Mouse (Mus musculus) thymus, postnatal 25 days (tissue): ENCODE data around the gene Olfr205.
"Not testable (repeated sequence)": the region's sequence is repeated elsewhere in the genome, so short reads cannot be mapped to it uniquely, and the experiment has no call there.

Source experiments
- DNase-seq: peaks from one replicate; pipeline ENCODE4 v3.0.0; 2022

Gene Olfr205

DNA sequence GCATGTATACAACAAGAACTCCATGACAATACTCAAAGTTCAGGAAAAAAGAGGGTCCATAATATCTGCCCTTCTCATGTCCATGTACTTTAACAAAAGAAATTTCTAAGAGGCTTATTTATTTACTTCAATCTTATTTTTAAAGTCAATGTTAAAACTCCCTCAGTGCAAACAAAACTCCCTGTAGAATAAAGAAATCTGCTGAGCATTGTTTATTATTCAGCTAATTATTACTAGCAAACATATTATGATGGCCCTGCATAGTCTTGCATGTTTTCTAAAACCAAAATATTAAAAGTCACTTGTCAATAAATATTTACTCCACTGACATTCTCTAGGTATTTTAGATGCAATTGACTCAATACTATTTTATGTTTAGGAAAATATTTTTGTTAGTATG lies at the start of gene Olfr205:
TSS of gene Olfr205 (minus strand) at position 101 of the 400 bp plus-strand sequence.
- DNase-seq, result no peak

GRCm38 (mm10) chr16:59363893-59364292 lies 33.0 kb upstream of the Olfr205 start, which contains the start of gene Olfr209:
Olfr209 (minus strand) TSS chr16:59363993.
- DNase-seq, result no peak

GRCm38 (mm10) chr16:59349146-59349545 lies 18.2 kb upstream of the Olfr205 start, which contains the start of gene Olfr206:
Olfr206 (minus strand) TSS chr16:59349246.
- DNase-seq, result no peak

DNA sequence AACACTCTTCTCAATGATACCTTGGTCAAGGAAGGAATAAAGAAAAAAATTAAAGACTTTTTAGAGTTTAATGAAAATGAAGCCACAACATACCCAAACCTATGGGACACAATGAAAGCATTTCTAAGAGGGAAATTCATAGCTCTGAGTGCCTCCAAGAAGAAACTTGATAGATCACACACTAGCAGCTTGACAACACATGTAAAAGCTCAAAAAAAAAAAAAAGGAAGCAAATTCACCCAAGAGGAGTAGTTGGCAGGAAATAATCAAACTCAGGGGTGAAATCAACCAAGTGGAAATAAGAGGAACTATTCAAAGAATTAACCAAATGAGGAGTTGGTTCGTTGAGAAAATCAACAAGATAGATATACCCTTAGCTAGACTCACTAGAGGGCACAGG lies 7.7 kb downstream of the Olfr205 start:
- not testable (repeated sequence) for DNase-seq

DNA sequence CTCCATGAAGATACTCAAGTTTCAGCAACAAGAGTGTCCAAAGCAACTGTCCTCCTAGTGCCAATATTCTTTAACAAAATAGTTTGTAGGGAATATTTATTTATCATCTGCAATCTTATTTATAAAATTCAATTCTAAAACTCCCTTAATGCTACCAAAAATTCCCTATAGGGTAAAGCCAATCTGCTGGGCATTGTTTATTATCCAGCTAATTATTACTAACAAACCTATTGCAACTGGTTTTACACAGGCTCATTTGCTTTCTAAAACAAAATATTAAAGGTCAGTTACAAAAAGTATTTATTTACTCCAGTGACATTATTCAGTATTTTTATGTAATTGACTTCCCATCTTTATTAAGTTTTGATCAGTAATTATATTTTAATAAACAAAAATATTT lies 12.8 kb downstream of the Olfr205 start, which contains the start of gene Olfr204:
TSS of gene Olfr204 (minus strand) at position 101 of the 400 bp plus-strand sequence.
- DNase-seq, result no peak

DNA sequence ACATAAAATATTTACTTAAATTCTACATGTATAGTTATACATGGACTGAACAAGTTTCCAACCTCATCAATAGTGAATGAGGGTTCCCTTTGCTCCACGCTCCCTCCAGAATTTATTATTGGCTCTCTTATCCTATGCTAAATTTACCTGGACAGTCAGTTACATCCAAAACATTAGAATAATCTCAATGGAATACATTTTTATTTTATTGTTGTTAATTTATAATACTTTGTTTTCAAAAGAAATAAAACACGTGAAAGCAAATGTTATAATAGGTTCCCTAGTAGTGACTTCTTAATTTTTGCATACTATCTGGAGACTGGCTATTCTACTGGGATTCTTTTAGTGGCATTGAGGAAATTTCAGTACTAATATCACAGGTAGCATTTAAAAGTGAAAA lies 32.4 kb downstream of the Olfr205 start, which contains the start of gene Olfr203:
TSS of gene Olfr203 (plus strand) at position 301 of the 400 bp plus-strand sequence.
- DNase-seq, result no peak

- not testable (repeated sequence) for DNase-seq
Measured at GRCm38 (mm10) chr16:59287576-59287975, 43.4 kb downstream of the Olfr205 start.

DNA sequence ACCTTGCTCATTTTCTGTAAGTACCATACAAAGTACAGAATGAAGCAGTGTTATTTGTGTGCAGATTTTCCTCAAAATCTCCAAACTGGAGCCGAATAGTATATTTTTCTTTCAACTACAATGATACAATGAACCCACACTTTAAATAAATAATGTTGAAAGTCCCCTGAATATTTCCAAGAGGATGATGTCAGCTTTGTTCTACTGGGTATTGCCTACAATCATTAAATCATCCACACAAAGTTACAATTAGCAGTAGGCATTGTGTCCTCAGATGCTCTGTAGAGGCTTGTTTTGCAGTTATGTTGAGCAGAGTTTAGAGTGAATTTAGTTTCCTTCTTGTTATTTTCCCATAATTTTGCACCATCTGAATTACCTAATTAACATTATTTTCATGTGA lies 44.2 kb downstream of the Olfr205 start, which contains the start of gene Olfr202:
TSS of gene Olfr202 (minus strand) at position 101 of the 400 bp plus-strand sequence.
- no peak for DNase-seq

- no peak for DNase-seq
Measured at GRCm38 (mm10) chr16:59283476-59283875, 47.5 kb downstream of the Olfr205 start.

GRCm38 (mm10) chr16:59280542-59280941 lies 50.4 kb downstream of the Olfr205 start:
- DNase-seq, result no peak
